Mouse (Mus musculus): ENCODE results near the gene Usp25. TPM values are rescaled to one million over a fixed set of nuclear protein-coding genes. Genes with fewer than 3 reads are reported as not detected.

Gene Usp25
- total RNA-seq, 2 experiments from 2014 or later = 32.5 to 36.6 TPM

DNA sequence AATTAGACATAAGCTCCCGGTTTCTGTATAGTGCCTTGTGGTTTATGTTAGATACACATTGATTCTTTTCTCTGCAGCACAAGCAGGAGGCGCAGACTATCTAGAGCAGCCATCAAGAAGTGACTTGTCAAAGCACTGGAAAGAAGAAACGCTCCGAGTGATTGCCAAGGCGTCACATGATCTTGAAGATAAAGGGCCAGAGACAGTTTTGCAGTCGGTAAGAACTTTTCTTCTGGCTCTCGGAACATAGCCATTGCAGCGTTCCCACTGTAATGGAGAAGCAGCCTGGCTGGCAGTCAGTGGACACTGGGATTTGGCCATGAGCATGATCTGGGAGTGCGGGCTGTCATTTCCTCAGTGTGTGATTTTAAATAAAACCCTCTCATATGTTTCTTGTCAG, 80.0 kb downstream of the Usp25 start:
- Histone ChIP-seq H3K27ac (no peak overlapping the region), H3K4me3 (no peak overlapping the region)
- TF ChIP-seq CTCF (IDR thresholded peaks at IDR 0.05) = no peak
- no peak for DNase-seq (ENCODE audit: extremely low spot score in 1 of 2, low spot score in 2 of 2)
- intact Hi-C loops (cut with DNase I) = no loop called here

DNA sequence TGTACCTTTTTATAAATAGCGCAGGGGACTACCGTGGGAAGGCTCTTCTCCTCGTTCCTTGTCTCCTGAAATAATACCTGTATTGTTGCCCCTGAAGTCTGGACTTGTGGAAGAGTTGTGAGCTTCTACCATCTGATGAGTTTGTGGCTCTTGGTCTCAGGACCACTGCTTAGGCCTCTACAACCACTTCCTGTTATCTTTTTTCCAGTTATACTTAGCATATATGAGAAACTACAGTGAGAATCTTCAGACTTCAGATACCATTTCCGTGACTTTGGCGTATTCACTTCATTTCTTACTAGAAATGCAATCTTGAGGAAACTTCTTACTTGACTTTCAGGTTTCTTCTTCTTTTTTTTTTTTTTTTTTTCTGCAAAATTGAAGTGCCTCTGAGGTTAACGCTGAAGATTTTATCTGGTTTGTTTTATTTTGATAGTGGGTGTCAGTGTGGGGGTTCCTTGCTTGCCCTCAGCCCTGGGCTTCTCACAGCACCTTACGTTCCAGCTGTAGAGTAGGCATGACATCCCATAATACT, 81.6 kb downstream of the Usp25 start:
- intact Hi-C loops (cut with DNase I) = no loop called here
- DNase-seq (ENCODE audit: extremely low spot score in 1 of 2, low spot score in 2 of 2) = no peak
- Histone ChIP-seq H3K4me3 (no peak overlapping the region), H3K27ac (no peak overlapping the region; the same call in 1 of the 2 replicates)
- TF ChIP-seq CTCF (IDR thresholded peaks at IDR 0.05) = no peak

DNA sequence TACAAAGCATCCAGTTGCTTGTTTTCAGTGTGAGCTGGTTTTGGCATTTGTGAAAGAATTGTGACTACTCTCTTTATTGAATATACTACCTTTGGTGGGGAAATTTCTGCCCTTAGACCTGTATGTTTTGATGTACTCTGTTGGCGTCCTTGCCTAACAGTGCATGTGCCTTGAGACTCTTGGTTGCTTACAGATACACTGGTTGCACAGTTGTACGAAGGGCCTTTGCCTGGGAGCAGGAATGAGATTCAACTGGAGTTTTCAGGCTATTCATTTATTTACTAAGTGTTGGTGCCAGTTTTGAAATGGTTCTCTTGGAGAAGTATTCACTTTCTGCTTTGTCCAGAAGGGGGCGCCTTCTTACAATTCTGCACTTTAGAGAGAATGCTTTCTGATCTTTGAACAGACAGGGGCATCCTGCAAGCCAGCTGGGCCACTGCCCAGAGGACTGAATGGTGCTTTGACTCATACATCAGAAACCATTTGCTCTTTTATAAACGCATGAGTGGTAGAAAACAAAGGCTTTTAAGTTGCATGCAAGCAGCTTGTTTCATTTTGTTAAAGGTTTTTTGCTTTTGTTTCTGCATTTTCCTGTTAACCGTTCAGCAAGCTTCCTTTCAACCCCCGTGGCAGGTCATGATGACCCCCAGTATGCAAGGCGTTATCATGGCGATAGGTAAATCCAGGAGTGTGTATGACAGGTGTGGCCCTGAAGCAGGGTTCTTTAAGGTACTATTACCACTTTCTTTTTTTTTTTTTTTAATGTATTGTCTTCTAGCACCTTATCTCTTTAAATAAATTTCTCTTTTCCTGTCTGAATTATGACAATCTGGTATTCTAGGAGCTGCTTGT, 85.7 kb downstream of the Usp25 start:
- peak; percentile 80 for TF ChIP-seq CTCF (IDR thresholded peaks at IDR 0.05)
- peak overlapping the region; percentile 6; the same call in 1 of the 2 replicates for H3K27ac ChIP-seq
- intact Hi-C loops (cut with DNase I) = no loop called here
- DNase-seq (ENCODE audit: extremely low spot score in 1 of 2, low spot score in 2 of 2) = peak; percentile 59 to 72
- H3K4me3 ChIP-seq = no peak overlapping the region

DNA sequence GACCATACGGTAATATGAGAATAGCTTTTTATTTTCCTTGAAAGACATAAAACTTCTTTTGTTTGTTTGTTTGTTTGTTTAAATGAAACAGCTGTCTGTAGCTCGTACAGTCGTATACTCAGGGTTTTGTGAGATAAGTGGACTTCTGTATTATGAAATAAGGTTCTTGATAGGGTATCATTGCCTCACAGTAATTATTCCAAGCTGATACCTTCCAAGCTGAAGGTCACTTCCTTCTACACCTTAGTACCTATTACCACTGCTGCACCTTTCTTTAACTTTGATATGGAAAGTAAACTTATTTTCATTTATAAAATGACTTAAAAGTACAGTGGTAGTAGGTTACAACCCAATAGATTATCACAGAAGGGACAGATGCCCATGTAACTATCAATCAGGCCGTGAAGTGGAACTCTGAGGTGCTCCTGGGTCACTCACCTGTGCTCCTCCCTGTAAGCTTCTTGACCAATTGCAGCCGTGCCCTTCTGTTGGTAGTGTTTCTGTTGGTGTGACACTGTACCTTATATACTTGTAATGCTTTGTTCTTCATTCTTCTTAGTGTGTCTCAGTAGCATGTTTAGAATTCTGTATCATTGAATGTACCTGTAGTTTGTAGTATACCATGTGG, 90.2 kb downstream of the Usp25 start:
- Histone ChIP-seq H3K4me3 (no peak overlapping the region), H3K27ac (no peak overlapping the region)
- intact Hi-C loops (cut with DNase I) = no loop called here
- DNase-seq (ENCODE audit: extremely low spot score in 1 of 2, low spot score in 2 of 2) = no peak
- no peak for TF ChIP-seq CTCF (IDR thresholded peaks at IDR 0.05)

DNA sequence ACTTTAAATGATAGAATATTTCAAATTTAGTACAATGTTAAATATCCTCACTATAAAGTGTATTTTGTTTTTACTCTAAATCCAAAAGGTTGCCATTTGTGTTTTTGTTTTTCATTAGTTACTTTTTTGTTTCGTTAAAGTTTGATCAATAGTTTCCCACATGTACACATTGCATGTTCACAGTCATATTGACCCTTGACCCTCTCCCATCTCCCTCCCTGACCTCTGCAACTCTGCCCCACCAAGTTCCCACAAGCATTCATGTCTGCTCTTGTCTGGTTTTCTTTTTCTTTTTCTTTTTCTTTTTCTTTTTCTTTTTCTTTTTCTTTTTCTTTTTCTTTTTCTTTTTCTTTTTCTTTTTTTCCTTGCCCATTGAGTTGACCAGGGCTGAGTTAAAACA, 97.8 kb downstream of the Usp25 start:
- Histone ChIP-seq H3K27ac (no peak overlapping the region), H3K4me3 (no peak overlapping the region)
- intact Hi-C loops (cut with DNase I) = no loop called here
- DNase-seq (ENCODE audit: extremely low spot score in 1 of 2, low spot score in 2 of 2) = no peak
- no peak for TF ChIP-seq CTCF (IDR thresholded peaks at IDR 0.05)

DNA sequence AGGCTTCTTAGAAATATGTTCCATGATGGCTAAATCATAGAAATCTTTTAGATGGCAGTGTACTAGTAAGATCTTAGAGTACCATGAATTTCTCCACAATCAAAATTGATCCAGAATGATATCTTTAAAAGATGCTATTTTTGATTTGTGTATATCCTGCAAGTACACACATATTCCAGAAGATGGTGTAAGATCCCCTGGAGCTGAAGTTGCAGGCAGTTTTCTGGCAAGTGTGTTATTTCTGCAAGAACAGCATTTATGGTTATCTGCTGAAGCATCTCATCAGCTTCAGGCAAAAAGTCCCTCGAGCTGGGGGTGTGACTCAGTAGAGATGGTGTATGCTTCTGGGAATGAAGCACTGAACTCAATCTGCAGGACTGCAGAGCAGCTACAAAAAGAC, 112.4 kb downstream of the Usp25 start:
- intact Hi-C loops (cut with DNase I) = loop anchor here (5.0 to 10.0 kb wide), 5 partner anchors 316 to 1509 kb away; no protein-coding TSS in a partner anchor
- DNase-seq (ENCODE audit: extremely low spot score in 1 of 2, low spot score in 2 of 2) = no peak
- Histone ChIP-seq H3K27ac (no peak overlapping the region), H3K4me3 (no peak overlapping the region)
- TF ChIP-seq CTCF (IDR thresholded peaks at IDR 0.05) = peak; percentile 37

DNA sequence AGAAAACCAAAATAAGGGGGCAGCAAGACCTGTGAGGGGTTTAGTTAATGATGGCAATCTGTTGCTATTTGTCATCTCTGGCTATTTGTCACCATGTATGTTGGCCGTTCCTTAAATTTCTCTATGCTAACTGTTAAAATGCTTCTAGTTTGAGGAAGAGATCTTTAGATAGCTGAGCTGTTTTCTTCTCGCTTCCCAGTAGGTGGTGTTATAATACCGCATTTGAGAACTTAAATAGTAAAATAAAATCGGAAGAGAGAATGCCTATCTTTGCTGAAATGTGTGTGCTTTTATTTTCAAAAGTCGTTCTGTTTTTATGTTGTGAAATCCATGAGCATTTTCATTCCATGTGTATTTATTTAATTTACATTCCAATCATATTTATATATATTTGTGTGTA, 115.2 kb downstream of the Usp25 start:
- no peak overlapping the region for H3K27ac ChIP-seq

DNA sequence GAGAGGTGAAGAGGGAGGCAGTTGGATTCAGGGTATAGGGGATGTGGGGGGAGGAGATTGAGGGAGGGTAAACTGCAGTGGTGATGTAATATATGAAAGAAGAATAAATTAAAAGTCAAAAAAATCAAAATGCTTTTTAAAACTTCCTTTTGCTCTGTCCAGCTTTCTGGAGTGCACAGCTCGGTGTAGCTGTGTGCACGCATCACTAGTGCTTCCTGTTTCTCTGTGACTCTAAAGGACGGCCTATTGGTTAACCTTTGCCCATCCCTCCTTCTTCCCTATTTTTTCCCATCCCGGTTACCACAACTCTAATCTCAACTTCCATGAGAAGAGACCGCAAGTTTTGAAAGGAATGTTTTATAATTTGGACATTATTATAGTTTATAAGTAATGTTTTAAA, 119.5 kb downstream of the Usp25 start:
- no peak for TF ChIP-seq CTCF (IDR thresholded peaks at IDR 0.05)
- Histone ChIP-seq H3K27ac (no peak overlapping the region), H3K4me3 (no peak overlapping the region)
- no peak for DNase-seq (ENCODE audit: extremely low spot score in 1 of 2, low spot score in 2 of 2)
- intact Hi-C loops (cut with DNase I) = no loop called here

More for the DNA sequence above, 115.2 kb downstream of the Usp25 start:
- intact Hi-C loops (cut with DNase I) = loop anchor here (5.0 to 10.0 kb wide), 5 partner anchors 314 to 1506 kb away; no protein-coding TSS in a partner anchor
- DNase-seq (ENCODE audit: extremely low spot score in 1 of 2, low spot score in 2 of 2) = no peak
- H3K4me3 ChIP-seq = no peak overlapping the region
- TF ChIP-seq CTCF (IDR thresholded peaks at IDR 0.05) = peak; percentile 75

DNA sequence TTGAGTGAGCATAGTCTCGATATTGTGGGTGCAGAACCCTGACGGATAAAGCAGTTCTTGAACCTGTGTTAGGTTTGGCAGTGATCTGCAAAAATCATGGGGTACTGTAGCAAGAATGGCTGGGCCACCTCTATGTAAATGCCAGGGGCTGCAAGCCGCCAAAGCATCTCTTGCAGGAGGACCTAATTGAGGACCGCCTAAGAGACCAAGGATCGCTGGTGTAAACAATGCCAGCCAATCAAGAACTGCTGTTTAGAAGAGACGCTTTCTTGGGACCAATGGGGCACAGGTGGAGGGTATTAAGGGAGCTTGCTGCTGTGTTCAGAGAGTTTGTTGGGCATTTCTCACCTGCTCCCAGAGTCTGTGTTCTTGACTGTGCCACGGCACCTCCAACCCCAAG, 127.1 kb downstream of the Usp25 start:
- no peak for DNase-seq (ENCODE audit: extremely low spot score in 1 of 2, low spot score in 2 of 2)
- no peak overlapping the region for H3K4me3 ChIP-seq
- no peak overlapping the region for H3K27ac ChIP-seq
- TF ChIP-seq CTCF (IDR thresholded peaks at IDR 0.05) = no peak
- intact Hi-C loops (cut with DNase I) = no loop called here

DNA sequence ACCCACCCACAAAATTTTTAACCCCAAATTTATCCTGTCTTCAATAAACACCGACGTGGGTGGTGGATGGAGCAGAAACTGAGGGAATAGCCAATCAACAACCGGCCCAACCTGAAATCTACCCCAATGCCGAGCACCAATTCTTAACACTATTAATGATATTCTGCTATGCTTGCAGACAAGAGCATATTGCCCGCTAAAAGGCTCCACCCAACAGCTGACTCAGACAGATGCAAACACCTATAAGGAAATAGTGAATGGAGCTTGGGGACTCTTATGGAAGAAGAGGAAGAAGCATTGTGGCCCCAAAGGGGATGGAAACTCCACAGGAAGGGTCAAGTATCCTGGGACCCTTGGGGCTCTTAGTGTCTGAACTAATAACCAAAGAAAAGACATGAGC, 133.3 kb downstream of the Usp25 start:
- intact Hi-C loops (cut with DNase I) = no loop called here
- Histone ChIP-seq H3K4me3 (no peak overlapping the region), H3K27ac (no peak overlapping the region)
- no peak for TF ChIP-seq CTCF (IDR thresholded peaks at IDR 0.05)
- DNase-seq (ENCODE audit: extremely low spot score in 1 of 2, low spot score in 2 of 2) = no peak

DNA sequence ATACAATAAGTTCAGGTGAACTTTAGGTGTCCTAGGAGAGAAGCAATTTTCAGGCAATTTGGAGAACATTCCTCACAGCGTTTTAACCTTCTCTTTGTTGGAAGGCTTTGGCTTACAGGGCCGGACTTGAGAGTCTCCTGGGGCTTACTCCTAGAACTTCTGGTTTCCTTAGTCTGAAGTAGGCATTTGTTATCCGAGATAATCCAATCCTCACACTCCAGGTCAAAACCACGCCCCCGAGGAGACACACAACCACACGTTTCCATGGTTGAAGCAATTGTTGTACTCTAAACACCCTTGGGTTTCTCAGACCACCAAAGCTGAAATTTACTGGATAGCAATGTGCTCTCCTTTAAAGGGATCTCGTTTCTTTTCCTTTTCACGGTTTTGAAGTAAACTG, 136.8 kb downstream of the Usp25 start:
- H3K4me3 ChIP-seq = no peak overlapping the region
- H3K27ac ChIP-seq = no peak overlapping the region; the same call in 1 of the 2 replicates
- DNase-seq (ENCODE audit: extremely low spot score in 1 of 2, low spot score in 2 of 2) = no peak
- intact Hi-C loops (cut with DNase I) = loop anchor here (5.0 kb wide), 1 partner anchor 87 kb away; no protein-coding TSS in a partner anchor
- TF ChIP-seq CTCF (IDR thresholded peaks at IDR 0.05) = no peak

DNA sequence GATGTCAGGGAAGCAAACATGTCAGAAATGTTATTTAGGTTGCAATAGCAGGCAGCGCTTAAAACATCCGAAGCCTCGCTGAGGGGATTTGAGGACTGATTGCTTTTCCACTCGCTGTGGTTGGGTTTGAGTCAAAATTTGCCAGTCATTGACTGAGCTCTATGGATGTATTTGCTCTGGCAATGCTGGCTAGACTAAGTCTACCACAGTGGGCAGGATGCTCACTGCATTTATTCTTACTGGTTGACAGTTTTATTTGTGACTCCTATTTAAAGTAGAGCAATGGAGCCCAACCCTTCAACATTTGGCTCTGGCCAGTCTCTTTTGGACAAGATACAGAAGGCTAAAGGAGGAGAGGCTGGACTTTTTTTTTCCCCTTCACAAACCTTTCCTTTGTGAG, 137.4 kb downstream of the Usp25 start:
- peak overlapping the region; percentile 9; the same call in 1 of the 2 replicates for H3K27ac ChIP-seq
- intact Hi-C loops (cut with DNase I) = loop anchor here (5.0 kb wide), 1 partner anchor 86 kb away; no protein-coding TSS in a partner anchor
- no peak overlapping the region for H3K4me3 ChIP-seq
- no peak for DNase-seq (ENCODE audit: extremely low spot score in 1 of 2, low spot score in 2 of 2)
- TF ChIP-seq CTCF (IDR thresholded peaks at IDR 0.05) = no peak

Measured in left cerebral cortex, adult 2 months (tissue).